Mouse (Mus musculus) lung, embryonic 15.5 days (tissue): ENCODE results near the gene Tardbp. TPM values are rescaled to one million over a fixed set of nuclear protein-coding genes. Genes with fewer than 3 reads are reported as not detected.
A peak's percentile ranks its signal among the peaks of the same experiment; 100 is the strongest.

Experiments
- ATAC-seq: fragments of 200-750 bp; cut with Nextera tagmentation; 2 replicates; pipeline ENCODE4 v1.8.0; 2017; ENCODE audit warnings: moderate number of reproducible peaks, borderline replicate concordance; ENCODE audit not compliant: low FRiP score, low TSS enrichment; ENCODE audit errors: extremely low read depth
- H3K27ac ChIP-seq: fragments of 300-500 bp; sonication (generic); 2 replicates; pipeline ENCODE4 v1.5.1; 2015; ENCODE audit warnings: moderate library complexity, mild to moderate bottlenecking, inconsistent platforms
- H3K27me3 ChIP-seq: fragments of 300-500 bp; sonication (generic); 2 replicates; pipeline ENCODE4 v1.6.1; 2015; ENCODE audit warnings: inconsistent platforms
- H3K36me3 ChIP-seq: fragments of 300-500 bp; sonication (generic); 2 replicates; pipeline ENCODE4 v1.6.1; 2015; ENCODE audit warnings: inconsistent platforms
- H3K4me1 ChIP-seq: fragments of 300-500 bp; sonication (generic); 2 replicates; pipeline ENCODE4 v1.6.1; 2015; ENCODE audit warnings: inconsistent platforms
- H3K4me2 ChIP-seq: fragments of 300-500 bp; sonication (generic); 2 replicates; pipeline ENCODE4 v1.6.1; 2015; ENCODE audit warnings: inconsistent platforms, mild to moderate bottlenecking, moderate library complexity
- H3K4me3 ChIP-seq: fragments of 300-500 bp; sonication (generic); 2 replicates; pipeline ENCODE4 v1.5.1; 2015; ENCODE audit warnings: mild to moderate bottlenecking, inconsistent platforms
- H3K9ac ChIP-seq: fragments of 300-500 bp; sonication (generic); 2 replicates; pipeline ENCODE4 v1.6.1; 2015; ENCODE audit warnings: inconsistent platforms
- H3K9me3 ChIP-seq: fragments of 300-500 bp; sonication (generic); 2 replicates; pipeline ENCODE4 v1.6.1; 2016; ENCODE audit warnings: inconsistent platforms
- WGBS: fragments of 180-500 bp; shearing (Covaris S2); methylation state at CpG from one replicate; pipeline ENCODE4 v1.1.7; 2015; 5-methylcytosine and 5-hydroxymethylcytosine counted together
- polyA plus RNA-seq: library from polyadenylated mRNA; unstranded; fragments of >200 nt; fragmentation: Nextera tagmentation; extraction: Ambion mirVana; gene quantifications from 2 replicates; pipeline ENCODE4 v1.2.1, GENCODE M21; 2015

Gene Tardbp
- polyA plus RNA-seq, result 386 and 392 TPM in 2 replicates

GRCm38 (mm10) chr4:148626623-148627185 is at the start of gene Tardbp:
Gene Tardbp (minus strand): TSS chr4:148627019.
- WGBS, result under 1% methylated on average over 51 of the region's 51 CpGs
- H3K36me3 ChIP-seq, result peaks cover 34% of the 10 kb centered on the region
- ATAC-seq, result peak; percentile 96
- H3K27me3 ChIP-seq, result no peaks in the 10 kb centered on the region
- H3K9ac ChIP-seq, result peak within 1 kb of the TSS; percentile 95
- H3K4me3 ChIP-seq, result peak within 1 kb of the TSS; percentile 77
- no peaks in the 10 kb centered on the region for H3K9me3 ChIP-seq
- peaks cover 31% of the 10 kb centered on the region for H3K4me1 ChIP-seq
- peak within 1 kb of the TSS; percentile 80 for H3K4me2 ChIP-seq
- peak within 1 kb of the TSS; percentile 88 for H3K27ac ChIP-seq

- Histone ChIP-seq H3K36me3 (no peaks in the 10 kb centered on the region), H3K4me3 (no peak overlapping the region), H3K9ac (no peak overlapping the region), H3K27me3 (no peaks in the 10 kb centered on the region), H3K27ac (peak overlapping the region; percentile 80), H3K4me2 (peak overlapping the region; percentile 18), H3K4me1 (peaks cover 24% of the 10 kb centered on the region), H3K9me3 (no peaks in the 10 kb centered on the region)
- 38% methylated on average over 16 of the region's 16 CpGs for WGBS
- peak; percentile 71 for ATAC-seq
These were observed 49.6 kb upstream of the Tardbp start for GRCm38 (mm10) chr4:148676188-148676960.

- no peaks in the 10 kb centered on the region for H3K27me3 ChIP-seq
- H3K4me3 ChIP-seq, result no peak overlapping the region
- no peaks in the 10 kb centered on the region for H3K36me3 ChIP-seq
- no peak for ATAC-seq
- no peak overlapping the region for H3K4me2 ChIP-seq
- WGBS, result 47% methylated on average over 7 of the region's 7 CpGs
- peaks cover 25% of the 10 kb centered on the region for H3K4me1 ChIP-seq
- no peaks in the 10 kb centered on the region for H3K9me3 ChIP-seq
- H3K27ac ChIP-seq, result no peak overlapping the region
- H3K9ac ChIP-seq, result no peak overlapping the region
These were observed 48.2 kb upstream of the Tardbp start for GRCm38 (mm10) chr4:148675043-148675442.

GRCm38 (mm10) chr4:148671230-148671947 is 44.6 kb upstream of the Tardbp start:
- 0 out of 2 replicates have a peak overlapping the region, but pooled peaks have one; percentile 10 for H3K9ac ChIP-seq
- H3K4me3 ChIP-seq, result no peak overlapping the region
- H3K4me2 ChIP-seq, result peak overlapping the region; percentile 33
- ATAC-seq, result no peak
- no peaks in the 10 kb centered on the region for H3K27me3 ChIP-seq
- 15% methylated on average over 16 of the region's 16 CpGs for WGBS
- H3K9me3 ChIP-seq, result no peaks in the 10 kb centered on the region
- no peak overlapping the region for H3K27ac ChIP-seq
- H3K36me3 ChIP-seq, result no peaks in the 10 kb centered on the region
- peaks cover 13% of the 10 kb centered on the region for H3K4me1 ChIP-seq

- 72% methylated on average over 15 of the region's 15 CpGs for WGBS
- no peak overlapping the region for H3K9ac ChIP-seq
- no peak for ATAC-seq
- H3K4me3 ChIP-seq, result no peak overlapping the region
- no peak overlapping the region for H3K27ac ChIP-seq
- H3K4me1 ChIP-seq, result peaks cover 12% of the 10 kb centered on the region
- H3K4me2 ChIP-seq, result no peak overlapping the region
- no peaks in the 10 kb centered on the region for H3K36me3 ChIP-seq
- H3K9me3 ChIP-seq, result no peaks in the 10 kb centered on the region
- H3K27me3 ChIP-seq, result 0 out of 2 replicates have a peak, but pooled peaks cover 3% of the 10 kb centered on the region
These were observed 40.4 kb upstream of the Tardbp start for GRCm38 (mm10) chr4:148667006-148667755.

- WGBS, result 41% methylated on average over 6 of the region's 6 CpGs
- Histone ChIP-seq H3K36me3 (no peaks in the 10 kb centered on the region), H3K4me2 (no peak overlapping the region), H3K9me3 (no peaks in the 10 kb centered on the region), H3K4me1 (peaks cover 11% of the 10 kb centered on the region), H3K27ac (no peak overlapping the region), H3K9ac (no peak overlapping the region), H3K4me3 (no peak overlapping the region), H3K27me3 (peaks cover 8% of the 10 kb centered on the region; the same call in 1 of the 2 replicates)
- no peak for ATAC-seq
These were observed 37.2 kb upstream of the Tardbp start for GRCm38 (mm10) chr4:148664021-148664420.

GRCm38 (mm10) chr4:148663326-148663725 is 36.5 kb upstream of the Tardbp start:
- ATAC-seq, result no peak
- no peak overlapping the region for H3K4me3 ChIP-seq
- peaks cover 11% of the 10 kb centered on the region for H3K4me1 ChIP-seq
- H3K36me3 ChIP-seq, result no peaks in the 10 kb centered on the region
- no peak overlapping the region for H3K27ac ChIP-seq
- peaks cover 8% of the 10 kb centered on the region; the same call in 1 of the 2 replicates for H3K27me3 ChIP-seq
- 55% methylated on average over 7 of the region's 7 CpGs for WGBS
- H3K9ac ChIP-seq, result no peak overlapping the region
- no peaks in the 10 kb centered on the region for H3K9me3 ChIP-seq
- H3K4me2 ChIP-seq, result no peak overlapping the region

GRCm38 (mm10) chr4:148662168-148662965 is 35.5 kb upstream of the Tardbp start:
- peaks cover 11% of the 10 kb centered on the region for H3K4me1 ChIP-seq
- H3K9me3 ChIP-seq, result no peaks in the 10 kb centered on the region
- H3K4me3 ChIP-seq, result no peak overlapping the region
- peak overlapping the region; percentile 27; the same call in 1 of the 2 replicates for H3K4me2 ChIP-seq
- no peak overlapping the region for H3K9ac ChIP-seq
- peaks cover 8% of the 10 kb centered on the region; the same call in 1 of the 2 replicates for H3K27me3 ChIP-seq
- no peaks in the 10 kb centered on the region for H3K36me3 ChIP-seq
- no peak overlapping the region for H3K27ac ChIP-seq
- 32% methylated on average over 21 of the region's 21 CpGs for WGBS
- peak; percentile 33; the same call in 1 of the 2 replicates for ATAC-seq

GRCm38 (mm10) chr4:148660174-148660573 is 33.4 kb upstream of the Tardbp start:
- no peak overlapping the region for H3K4me2 ChIP-seq
- ATAC-seq, result no peak
- WGBS, result 29% methylated on average over 3 of the region's 3 CpGs

GRCm38 (mm10) chr4:148657776-148658175 is 31.0 kb upstream of the Tardbp start:
- Histone ChIP-seq H3K4me2 (no peak overlapping the region), H3K4me3 (no peak overlapping the region), H3K9me3 (no peaks in the 10 kb centered on the region), H3K36me3 (no peaks in the 10 kb centered on the region), H3K9ac (no peak overlapping the region), H3K27ac (no peak overlapping the region), H3K27me3 (peaks cover 8% of the 10 kb centered on the region; the same call in 1 of the 2 replicates), H3K4me1 (peaks cover 7% of the 10 kb centered on the region)
- no peak for ATAC-seq
- WGBS, result 77% methylated on average over 13 of the region's 13 CpGs

More at GRCm38 (mm10) chr4:148660174-148660573, 33.4 kb upstream of the Tardbp start:
- no peaks in the 10 kb centered on the region for H3K36me3 ChIP-seq
- peaks cover 8% of the 10 kb centered on the region; the same call in 1 of the 2 replicates for H3K27me3 ChIP-seq
- no peak overlapping the region for H3K27ac ChIP-seq
- H3K9me3 ChIP-seq, result no peaks in the 10 kb centered on the region
- peaks cover 11% of the 10 kb centered on the region for H3K4me1 ChIP-seq
- H3K4me3 ChIP-seq, result no peak overlapping the region
- no peak overlapping the region for H3K9ac ChIP-seq
